Mouse (Mus musculus): Measurements from ENCODE around the gene Clspn. TPM values are rescaled to one million over a fixed set of nuclear protein-coding genes. Genes with fewer than 3 reads are reported as not detected.

The Clspn gene
- polyA plus RNA-seq, 1 experiment from 2014 or later = 54.4 TPM

GRCm38 (mm10) chr4:126545703-126546102 lies 11.0 kb upstream of the Clspn start:
- Histone ChIP-seq H3K9me3 (replicated peaks; ENCODE audit: control insufficient read depth, low read length) (no peaks in the 10 kb centered on the region), H3K4me1 (ENCODE audit: control insufficient read depth, insufficient read depth, low read length) (no peaks in the 10 kb centered on the region), H3K4me3 (ENCODE audit: low read depth, low read length) (no peak overlapping the region), H3K36me3 (replicated peaks; ENCODE audit: control insufficient read depth, insufficient read depth, low read depth, low read length) (no peaks in the 10 kb centered on the region), H3K4me2 (ENCODE audit: low read depth, low read length) (no peak overlapping the region), H3K27ac (replicated peaks; ENCODE audit: low read depth, low read length) (no peak overlapping the region), H3K9ac (replicated peaks; ENCODE audit: low read length) (no peak overlapping the region), H3K27me3 (ENCODE audit: control insufficient read depth, insufficient read depth, low read length) (no peaks in the 10 kb centered on the region)
- WGBS = 83% methylated on average over 5 of the region's 7 CpGs
- DNase-seq (ENCODE audit: low spot score) (no peak), ATAC-seq (replicated peaks; ENCODE audit: insufficient number of reproducible peaks, low FRiP score, low TSS enrichment, low read depth) (no peak)

- H3K27ac ChIP-seq (replicated peaks; ENCODE audit: low read depth, low read length) = no peak overlapping the region
- no peak for ATAC-seq (replicated peaks; ENCODE audit: insufficient number of reproducible peaks, low FRiP score, low TSS enrichment, low read depth)
- H3K36me3 ChIP-seq (replicated peaks; ENCODE audit: control insufficient read depth, insufficient read depth, low read depth, low read length) = no peaks in the 10 kb centered on the region
- no peak overlapping the region for H3K4me3 ChIP-seq (ENCODE audit: low read depth, low read length)
- DNase-seq (ENCODE audit: low spot score) = no peak
- H3K4me2 ChIP-seq (ENCODE audit: low read depth, low read length) = no peak overlapping the region
- 77% methylated on average over 2 of the region's 2 CpGs for WGBS
- no peaks in the 10 kb centered on the region for H3K9me3 ChIP-seq (replicated peaks; ENCODE audit: control insufficient read depth, low read length)
- H3K9ac ChIP-seq (replicated peaks; ENCODE audit: low read length) = no peak overlapping the region
- H3K4me1 ChIP-seq (ENCODE audit: control insufficient read depth, insufficient read depth, low read length) = no peaks in the 10 kb centered on the region
- no peaks in the 10 kb centered on the region for H3K27me3 ChIP-seq (ENCODE audit: control insufficient read depth, insufficient read depth, low read length)
Measured at GRCm38 (mm10) chr4:126546183-126546582, 10.6 kb upstream of the Clspn start.

GRCm38 (mm10) chr4:126552136-126552535 lies 4.6 kb upstream of the Clspn start:
- no peak overlapping the region for H3K27ac ChIP-seq (replicated peaks; ENCODE audit: low read depth, low read length)
- no peaks in the 10 kb centered on the region for H3K27me3 ChIP-seq (ENCODE audit: control insufficient read depth, insufficient read depth, low read length)
- H3K36me3 ChIP-seq (replicated peaks; ENCODE audit: control insufficient read depth, insufficient read depth, low read depth, low read length) = no peaks in the 10 kb centered on the region
- DNase-seq (ENCODE audit: low spot score) (no peak), ATAC-seq (replicated peaks; ENCODE audit: insufficient number of reproducible peaks, low FRiP score, low TSS enrichment, low read depth) (no peak)
- H3K4me2 ChIP-seq (ENCODE audit: low read depth, low read length) = no peak overlapping the region
- 80% methylated on average over 7 of the region's 7 CpGs for WGBS
- H3K9ac ChIP-seq (replicated peaks; ENCODE audit: low read length) = no peak overlapping the region
- no peaks in the 10 kb centered on the region for H3K9me3 ChIP-seq (replicated peaks; ENCODE audit: control insufficient read depth, low read length)
- H3K4me3 ChIP-seq (ENCODE audit: low read depth, low read length) = no peak overlapping the region
- no peaks in the 10 kb centered on the region for H3K4me1 ChIP-seq (ENCODE audit: control insufficient read depth, insufficient read depth, low read length)

- H3K9ac ChIP-seq (replicated peaks; ENCODE audit: low read length) = no peak overlapping the region
- no peaks in the 10 kb centered on the region for H3K36me3 ChIP-seq (replicated peaks; ENCODE audit: control insufficient read depth, insufficient read depth, low read depth, low read length)
- H3K4me1 ChIP-seq (ENCODE audit: control insufficient read depth, insufficient read depth, low read length) = no peaks in the 10 kb centered on the region
- no peak overlapping the region for H3K27ac ChIP-seq (replicated peaks; ENCODE audit: low read depth, low read length)
- H3K9me3 ChIP-seq (replicated peaks; ENCODE audit: control insufficient read depth, low read length) = no peaks in the 10 kb centered on the region
- no peaks in the 10 kb centered on the region for H3K27me3 ChIP-seq (ENCODE audit: control insufficient read depth, insufficient read depth, low read length)
- DNase-seq (ENCODE audit: low spot score) (no peak), ATAC-seq (replicated peaks; ENCODE audit: insufficient number of reproducible peaks, low FRiP score, low TSS enrichment, low read depth) (no peak)
- 74% methylated on average over 8 of the region's 8 CpGs for WGBS
- H3K4me3 ChIP-seq (ENCODE audit: low read depth, low read length) = no peak overlapping the region
- no peak overlapping the region for H3K4me2 ChIP-seq (ENCODE audit: low read depth, low read length)
Measured at GRCm38 (mm10) chr4:126553105-126553504, 3.6 kb upstream of the Clspn start.

- Histone ChIP-seq H3K4me1 (ENCODE audit: control insufficient read depth, insufficient read depth, low read length) (no peaks in the 10 kb centered on the region), H3K4me3 (ENCODE audit: low read depth, low read length) (no peak overlapping the region), H3K27ac (replicated peaks; ENCODE audit: low read depth, low read length) (no peak overlapping the region), H3K9me3 (replicated peaks; ENCODE audit: control insufficient read depth, low read length) (no peaks in the 10 kb centered on the region), H3K36me3 (replicated peaks; ENCODE audit: control insufficient read depth, insufficient read depth, low read depth, low read length) (no peaks in the 10 kb centered on the region), H3K4me2 (ENCODE audit: low read depth, low read length) (no peak overlapping the region), H3K9ac (replicated peaks; ENCODE audit: low read length) (no peak overlapping the region), H3K27me3 (ENCODE audit: control insufficient read depth, insufficient read depth, low read length) (no peaks in the 10 kb centered on the region)
- ATAC-seq (replicated peaks; ENCODE audit: insufficient number of reproducible peaks, low FRiP score, low TSS enrichment, low read depth) (no peak), DNase-seq (ENCODE audit: low spot score) (no peak)
- 87% methylated on average over 1 of the region's 1 CpGs for WGBS
Measured at GRCm38 (mm10) chr4:126553685-126554084, 3.0 kb upstream of the Clspn start.

GRCm38 (mm10) chr4:126554462-126554861 lies 2.3 kb upstream of the Clspn start:
- WGBS = 34% methylated on average over 3 of the region's 3 CpGs
- DNase-seq (ENCODE audit: low spot score) (peak; percentile 78), ATAC-seq (replicated peaks; ENCODE audit: insufficient number of reproducible peaks, low FRiP score, low TSS enrichment, low read depth) (no peak)

GRCm38 (mm10) chr4:126563798-126564197 lies 7.1 kb downstream of the Clspn start:
- Histone ChIP-seq H3K9ac (replicated peaks; ENCODE audit: low read length) (no peak overlapping the region), H3K4me3 (ENCODE audit: low read depth, low read length) (no peak overlapping the region), H3K9me3 (replicated peaks; ENCODE audit: control insufficient read depth, low read length) (no peaks in the 10 kb centered on the region), H3K4me1 (ENCODE audit: control insufficient read depth, insufficient read depth, low read length) (no peaks in the 10 kb centered on the region), H3K27ac (replicated peaks; ENCODE audit: low read depth, low read length) (no peak overlapping the region), H3K4me2 (ENCODE audit: low read depth, low read length) (no peak overlapping the region), H3K36me3 (replicated peaks; ENCODE audit: control insufficient read depth, insufficient read depth, low read depth, low read length) (peaks cover 9% of the 10 kb centered on the region; the same call in 1 of the 2 replicates), H3K27me3 (ENCODE audit: control insufficient read depth, insufficient read depth, low read length) (no peaks in the 10 kb centered on the region)
- 90% methylated on average over 6 of the region's 6 CpGs for WGBS
- ATAC-seq (replicated peaks; ENCODE audit: insufficient number of reproducible peaks, low FRiP score, low TSS enrichment, low read depth) = no peak
- no peak for DNase-seq (ENCODE audit: low spot score)

More at GRCm38 (mm10) chr4:126554462-126554861, 2.3 kb upstream of the Clspn start:
- H3K4me1 ChIP-seq (ENCODE audit: control insufficient read depth, insufficient read depth, low read length) = no peaks in the 10 kb centered on the region
- H3K4me3 ChIP-seq (ENCODE audit: low read depth, low read length) = no peak overlapping the region
- no peaks in the 10 kb centered on the region for H3K9me3 ChIP-seq (replicated peaks; ENCODE audit: control insufficient read depth, low read length)
- H3K9ac ChIP-seq (replicated peaks; ENCODE audit: low read length) = no peak overlapping the region
- no peak overlapping the region for H3K4me2 ChIP-seq (ENCODE audit: low read depth, low read length)
- H3K27me3 ChIP-seq (ENCODE audit: control insufficient read depth, insufficient read depth, low read length) = no peaks in the 10 kb centered on the region
- no peaks in the 10 kb centered on the region for H3K36me3 ChIP-seq (replicated peaks; ENCODE audit: control insufficient read depth, insufficient read depth, low read depth, low read length)
- H3K27ac ChIP-seq (replicated peaks; ENCODE audit: low read depth, low read length) = no peak overlapping the region

GRCm38 (mm10) chr4:126567243-126567642 lies 10.5 kb downstream of the Clspn start:
- H3K27ac ChIP-seq (replicated peaks; ENCODE audit: low read depth, low read length) = no peak overlapping the region
- H3K4me1 ChIP-seq (ENCODE audit: control insufficient read depth, insufficient read depth, low read length) = no peaks in the 10 kb centered on the region
- H3K36me3 ChIP-seq (replicated peaks; ENCODE audit: control insufficient read depth, insufficient read depth, low read depth, low read length) = peaks cover 10% of the 10 kb centered on the region
- H3K27me3 ChIP-seq (ENCODE audit: control insufficient read depth, insufficient read depth, low read length) = no peaks in the 10 kb centered on the region
- ATAC-seq (replicated peaks; ENCODE audit: insufficient number of reproducible peaks, low FRiP score, low TSS enrichment, low read depth) (no peak), DNase-seq (ENCODE audit: low spot score) (no peak)
- no peak overlapping the region for H3K9ac ChIP-seq (replicated peaks; ENCODE audit: low read length)
- WGBS = 91% methylated on average over 4 of the region's 4 CpGs
- no peaks in the 10 kb centered on the region for H3K9me3 ChIP-seq (replicated peaks; ENCODE audit: control insufficient read depth, low read length)
- H3K4me2 ChIP-seq (ENCODE audit: low read depth, low read length) = no peak overlapping the region
- H3K4me3 ChIP-seq (ENCODE audit: low read depth, low read length) = no peak overlapping the region
